Mouse (Mus musculus): ENCODE data around the gene Dop1b. TPM values are rescaled to one million over a fixed set of nuclear protein-coding genes. Genes with fewer than 3 reads are reported as not detected.

The Dop1b gene
- polyA plus RNA-seq, 1 experiment from 2014 or later = 17.2 TPM

DNA sequence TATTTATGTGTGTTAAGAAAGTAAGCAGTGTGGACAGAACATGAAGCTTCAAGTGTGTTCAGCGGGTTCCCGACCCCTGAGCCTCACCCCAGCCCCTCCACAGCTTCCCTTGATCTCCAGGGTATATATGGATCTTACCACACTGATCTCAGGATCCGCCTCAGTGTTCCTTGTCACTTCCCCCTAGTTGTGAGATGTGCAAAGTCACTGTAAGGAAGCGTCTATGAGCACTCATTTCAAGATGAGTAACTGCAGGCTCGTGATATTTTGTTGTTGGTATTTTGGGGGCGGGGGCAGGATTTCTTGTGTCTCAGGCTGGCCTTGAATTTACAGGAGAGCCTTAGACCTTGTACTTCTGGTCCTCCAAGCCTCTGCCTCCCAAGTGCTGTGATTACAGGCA lies 38.8 kb downstream of the Dop1b start:
- WGBS = 71% methylated on average over 6 of the region's 6 CpGs
- no peak for ATAC-seq

DNA sequence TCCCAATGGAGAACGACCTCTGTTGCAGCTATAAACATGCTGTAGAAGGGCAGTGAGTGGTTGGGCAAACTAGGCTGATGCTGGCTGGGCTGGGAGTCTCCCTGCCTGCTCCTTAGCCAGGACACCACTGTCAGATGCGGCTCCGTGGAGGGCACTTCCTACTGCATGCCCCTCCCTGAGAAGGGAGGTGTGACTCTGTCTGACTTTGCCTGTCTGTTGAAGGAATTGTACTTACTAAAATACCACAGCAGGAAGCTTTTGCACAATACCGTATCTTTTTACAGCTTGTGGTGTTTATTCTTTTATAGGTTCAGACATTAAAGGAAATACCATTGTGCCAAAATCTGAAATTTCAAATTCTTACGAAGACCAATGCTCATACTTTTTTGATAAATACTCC lies 40.1 kb downstream of the Dop1b start:
- no peak overlapping the region for H3K4me3 ChIP-seq (ENCODE audit: low read depth, low read length)
- H3K4me1 ChIP-seq (replicated peaks; ENCODE audit: control insufficient read depth, insufficient read depth, low read length) = no peaks in the 10 kb centered on the region
- no peaks in the 10 kb centered on the region for H3K9me3 ChIP-seq (ENCODE audit: control insufficient read depth)
- H3K9ac ChIP-seq (ENCODE audit: low read depth, low read length) = no peak overlapping the region
- no peak for ATAC-seq
- no peak overlapping the region for H3K4me2 ChIP-seq (replicated peaks; ENCODE audit: low read depth)
- WGBS = 49% methylated on average over 5 of the region's 5 CpGs
- no peak for TF ChIP-seq CTCF (IDR thresholded peaks at IDR 0.05; ENCODE audit: low read depth)
- H3K27ac ChIP-seq (ENCODE audit: low read depth, low read length) = no peak overlapping the region
- H3K27me3 ChIP-seq (replicated peaks; ENCODE audit: control insufficient read depth, insufficient read depth, low read length) = no peaks in the 10 kb centered on the region
- H3K36me3 ChIP-seq (ENCODE audit: control insufficient read depth, insufficient read depth) = peaks cover 49% of the 10 kb centered on the region; the same call in 1 of the 2 replicates

More for the DNA sequence above, 38.8 kb downstream of the Dop1b start:
- H3K27ac ChIP-seq (ENCODE audit: low read depth, low read length) = no peak overlapping the region
- H3K4me1 ChIP-seq (replicated peaks; ENCODE audit: control insufficient read depth, insufficient read depth, low read length) = no peaks in the 10 kb centered on the region
- no peak overlapping the region for H3K4me3 ChIP-seq (ENCODE audit: low read depth, low read length)
- H3K9me3 ChIP-seq (ENCODE audit: control insufficient read depth) = no peaks in the 10 kb centered on the region
- TF ChIP-seq CTCF (IDR thresholded peaks at IDR 0.05; ENCODE audit: low read depth) = no peak
- H3K9ac ChIP-seq (ENCODE audit: low read depth, low read length) = no peak overlapping the region
- H3K4me2 ChIP-seq (replicated peaks; ENCODE audit: low read depth) = no peak overlapping the region
- no peaks in the 10 kb centered on the region for H3K27me3 ChIP-seq (replicated peaks; ENCODE audit: control insufficient read depth, insufficient read depth, low read length)
- H3K36me3 ChIP-seq (ENCODE audit: control insufficient read depth, insufficient read depth) = peaks cover 39% of the 10 kb centered on the region; the same call in 1 of the 2 replicates

DNA sequence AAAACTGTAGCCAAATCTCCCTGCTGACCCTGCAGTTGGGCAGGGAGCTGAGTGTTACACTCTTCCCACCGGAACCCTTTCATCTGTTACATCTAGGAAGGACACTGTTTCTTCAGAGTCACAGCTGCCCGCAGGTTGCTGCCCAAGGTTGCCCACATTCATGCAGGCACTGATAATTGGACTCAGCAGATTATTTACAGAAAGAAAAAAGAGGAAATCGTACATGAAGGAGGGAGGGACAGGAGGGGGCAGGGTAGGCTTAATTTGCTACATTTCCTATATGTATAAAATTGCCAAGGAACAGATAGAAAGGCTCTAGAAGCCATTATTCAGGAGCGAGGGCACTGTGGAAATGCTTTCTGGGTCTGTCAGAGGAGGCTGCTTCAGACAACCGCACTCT lies 44.9 kb downstream of the Dop1b start:
- H3K4me2 ChIP-seq (replicated peaks; ENCODE audit: low read depth) = no peak overlapping the region
- H3K27me3 ChIP-seq (replicated peaks; ENCODE audit: control insufficient read depth, insufficient read depth, low read length) = no peaks in the 10 kb centered on the region
- H3K36me3 ChIP-seq (ENCODE audit: control insufficient read depth, insufficient read depth) = peaks cover 87% of the 10 kb centered on the region
- H3K4me1 ChIP-seq (replicated peaks; ENCODE audit: control insufficient read depth, insufficient read depth, low read length) = no peaks in the 10 kb centered on the region
- no peak for ATAC-seq
- H3K4me3 ChIP-seq (ENCODE audit: low read depth, low read length) = no peak overlapping the region
- H3K9ac ChIP-seq (ENCODE audit: low read depth, low read length) = no peak overlapping the region
- TF ChIP-seq CTCF (IDR thresholded peaks at IDR 0.05; ENCODE audit: low read depth) = no peak
- H3K27ac ChIP-seq (ENCODE audit: low read depth, low read length) = no peak overlapping the region
- H3K9me3 ChIP-seq (ENCODE audit: control insufficient read depth) = no peaks in the 10 kb centered on the region
- 89% methylated on average over 5 of the region's 5 CpGs for WGBS

DNA sequence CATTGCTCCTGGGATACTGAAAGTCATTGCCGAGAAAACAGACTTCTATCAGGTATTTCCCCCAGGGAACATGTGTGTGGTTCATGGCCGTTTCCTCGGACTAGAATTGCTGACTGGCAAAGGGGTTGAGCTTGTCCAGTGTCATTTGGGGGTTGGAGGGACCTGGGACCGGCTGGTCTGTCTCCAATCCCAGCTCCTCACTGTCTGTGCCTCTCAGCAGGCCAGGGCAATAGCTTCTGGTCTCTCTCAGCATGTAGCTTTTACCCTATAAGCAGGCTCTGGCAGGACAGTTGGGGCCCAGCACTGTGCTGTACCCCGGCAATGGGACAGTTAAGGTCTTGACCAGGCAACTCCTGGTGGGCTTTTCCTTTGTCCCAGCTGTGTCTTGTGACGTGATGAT lies 51.7 kb downstream of the Dop1b start:
- H3K27ac ChIP-seq (ENCODE audit: low read depth, low read length) = no peak overlapping the region
- no peaks in the 10 kb centered on the region for H3K27me3 ChIP-seq (replicated peaks; ENCODE audit: control insufficient read depth, insufficient read depth, low read length)
- H3K4me1 ChIP-seq (replicated peaks; ENCODE audit: control insufficient read depth, insufficient read depth, low read length) = no peaks in the 10 kb centered on the region
- ATAC-seq = no peak
- peaks cover 83% of the 10 kb centered on the region for H3K36me3 ChIP-seq (ENCODE audit: control insufficient read depth, insufficient read depth)
- 75% methylated on average over 6 of the region's 6 CpGs for WGBS
- TF ChIP-seq CTCF (IDR thresholded peaks at IDR 0.05; ENCODE audit: low read depth) = no peak
- no peak overlapping the region for H3K4me2 ChIP-seq (replicated peaks; ENCODE audit: low read depth)
- no peak overlapping the region for H3K9ac ChIP-seq (ENCODE audit: low read depth, low read length)
- no peak overlapping the region for H3K4me3 ChIP-seq (ENCODE audit: low read depth, low read length)
- no peaks in the 10 kb centered on the region for H3K9me3 ChIP-seq (ENCODE audit: control insufficient read depth)

DNA sequence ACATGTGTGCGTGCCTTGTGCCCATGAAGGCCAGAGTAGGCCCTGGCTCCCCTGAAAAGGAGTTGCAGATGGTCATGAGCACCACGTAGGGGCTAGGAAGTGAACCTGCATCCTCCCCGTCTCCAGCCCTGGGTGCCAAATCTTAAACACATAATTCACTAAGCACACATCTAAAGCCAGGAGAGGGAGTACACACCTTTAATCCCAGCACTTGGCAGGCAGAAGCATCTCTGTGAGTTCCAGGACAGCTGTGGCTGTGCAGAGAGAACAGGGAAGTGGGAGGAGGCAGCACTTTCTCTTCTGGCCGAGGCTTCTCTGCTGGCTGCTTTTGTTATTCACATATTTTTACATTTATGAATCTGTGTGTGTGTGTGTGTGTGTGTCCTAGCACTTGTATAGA lies 52.9 kb downstream of the Dop1b start:
- H3K4me1 ChIP-seq (replicated peaks; ENCODE audit: control insufficient read depth, insufficient read depth, low read length) = no peaks in the 10 kb centered on the region
- H3K9ac ChIP-seq (ENCODE audit: low read depth, low read length) = no peak overlapping the region
- ATAC-seq = no peak
- peaks cover 77% of the 10 kb centered on the region for H3K36me3 ChIP-seq (ENCODE audit: control insufficient read depth, insufficient read depth)
- H3K9me3 ChIP-seq (ENCODE audit: control insufficient read depth) = no peaks in the 10 kb centered on the region
- no peak overlapping the region for H3K4me2 ChIP-seq (replicated peaks; ENCODE audit: low read depth)
- H3K27me3 ChIP-seq (replicated peaks; ENCODE audit: control insufficient read depth, insufficient read depth, low read length) = no peaks in the 10 kb centered on the region
- no peak overlapping the region for H3K4me3 ChIP-seq (ENCODE audit: low read depth, low read length)
- TF ChIP-seq CTCF (IDR thresholded peaks at IDR 0.05; ENCODE audit: low read depth) = peak; percentile 27; the same call in 1 of the 2 replicates
- 66% methylated on average over 4 of the region's 4 CpGs for WGBS
- H3K27ac ChIP-seq (ENCODE audit: low read depth, low read length) = no peak overlapping the region

DNA sequence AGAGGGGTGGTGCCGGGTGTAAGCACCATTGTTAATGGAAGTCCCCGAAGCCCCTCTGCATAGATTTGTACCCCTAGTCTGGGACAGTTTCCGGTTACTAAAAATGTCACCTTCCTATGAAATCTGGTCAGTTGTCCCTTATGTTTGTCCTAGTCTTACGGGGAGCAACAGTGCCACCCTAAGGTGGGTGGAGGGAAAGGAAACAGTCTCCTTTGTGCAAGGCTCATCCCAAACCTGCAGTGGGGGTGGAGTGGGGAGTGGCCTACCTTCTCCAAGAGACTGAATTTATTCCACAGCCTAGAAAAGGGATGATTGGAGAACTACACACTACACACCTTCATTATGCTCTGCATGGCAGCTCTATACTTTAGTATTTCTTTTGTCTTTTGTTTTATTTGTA lies 55.3 kb downstream of the Dop1b start:
- no peak for ATAC-seq
- Histone ChIP-seq H3K36me3 (ENCODE audit: control insufficient read depth, insufficient read depth) (peaks cover 70% of the 10 kb centered on the region), H3K27me3 (replicated peaks; ENCODE audit: control insufficient read depth, insufficient read depth, low read length) (no peaks in the 10 kb centered on the region), H3K27ac (ENCODE audit: low read depth, low read length) (no peak overlapping the region), H3K4me3 (ENCODE audit: low read depth, low read length) (no peak overlapping the region), H3K9me3 (ENCODE audit: control insufficient read depth) (no peaks in the 10 kb centered on the region), H3K4me2 (replicated peaks; ENCODE audit: low read depth) (no peak overlapping the region), H3K9ac (ENCODE audit: low read depth, low read length) (no peak overlapping the region), H3K4me1 (replicated peaks; ENCODE audit: control insufficient read depth, insufficient read depth, low read length) (no peaks in the 10 kb centered on the region)
- TF ChIP-seq CTCF (IDR thresholded peaks at IDR 0.05; ENCODE audit: low read depth) = peak; percentile 81
- WGBS = 47% methylated on average over 4 of the region's 4 CpGs

DNA sequence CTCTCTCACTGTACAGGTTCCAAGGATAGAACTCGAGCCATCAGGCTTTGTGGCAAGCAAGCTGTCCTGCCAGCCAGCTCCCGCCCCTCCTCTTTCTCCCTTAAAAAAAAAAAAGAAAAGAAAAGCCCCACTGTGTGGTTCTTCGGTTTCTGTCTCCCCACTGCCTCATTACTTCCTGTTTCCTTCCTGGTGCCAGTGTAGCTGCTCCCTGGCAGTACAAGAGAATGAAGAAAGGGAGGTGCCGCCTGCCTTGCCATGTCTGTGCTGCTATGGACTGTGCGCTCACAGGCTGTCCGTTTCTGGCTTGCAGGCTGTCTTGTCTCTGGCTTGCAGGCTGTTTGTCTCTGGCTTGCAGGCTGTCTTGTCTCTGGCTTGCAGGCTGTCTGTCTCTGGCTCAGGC lies 55.8 kb downstream of the Dop1b start:
- WGBS = 69% methylated on average over 6 of the region's 6 CpGs
- Histone ChIP-seq H3K4me1 (replicated peaks; ENCODE audit: control insufficient read depth, insufficient read depth, low read length) (no peaks in the 10 kb centered on the region), H3K27me3 (replicated peaks; ENCODE audit: control insufficient read depth, insufficient read depth, low read length) (no peaks in the 10 kb centered on the region), H3K4me3 (ENCODE audit: low read depth, low read length) (no peak overlapping the region), H3K9me3 (ENCODE audit: control insufficient read depth) (no peaks in the 10 kb centered on the region), H3K9ac (ENCODE audit: low read depth, low read length) (no peak overlapping the region), H3K4me2 (replicated peaks; ENCODE audit: low read depth) (no peak overlapping the region), H3K36me3 (ENCODE audit: control insufficient read depth, insufficient read depth) (peaks cover 66% of the 10 kb centered on the region), H3K27ac (ENCODE audit: low read depth, low read length) (no peak overlapping the region)
- no peak for TF ChIP-seq CTCF (IDR thresholded peaks at IDR 0.05; ENCODE audit: low read depth)
- ATAC-seq = no peak

Data from intestine, postnatal 0 days (tissue).